Mouse (Mus musculus) midbrain, embryonic 10.5 days (tissue): Measurements from ENCODE around the gene Adipoq. TPM values are rescaled to one million over a fixed set of nuclear protein-coding genes. Genes with fewer than 3 reads are reported as not detected.

Experiments used
- DNase-seq: peaks from one replicate; pipeline ENCODE4 v3.0.0-alpha.2; 2017; ENCODE audit warnings: low spot score
- H3K27ac ChIP-seq: fragments of 300-500 bp; sonication (generic); replicated peaks from 2 replicates; pipeline ENCODE4 v1.5.1; 2016; ENCODE audit warnings: mild to moderate bottlenecking
- H3K27me3 ChIP-seq: fragments of 300-500 bp; sonication (generic); 2 replicates; pipeline ENCODE4 v1.6.1; 2016; ENCODE audit warnings: low read depth, mild to moderate bottlenecking; ENCODE audit not compliant: poor library complexity, severe bottlenecking
- H3K36me3 ChIP-seq: fragments of 300-500 bp; sonication (generic); 2 replicates; pipeline ENCODE4 v1.6.1; 2016; ENCODE audit warnings: mild to moderate bottlenecking, moderate library complexity
- H3K4me1 ChIP-seq: fragments of 300-500 bp; sonication (generic); 2 replicates; pipeline ENCODE4 v1.6.1; 2016
- H3K4me3 ChIP-seq: fragments of 300-500 bp; sonication (generic); 2 replicates; pipeline ENCODE4 v1.5.1; 2016; ENCODE audit warnings: mild to moderate bottlenecking, moderate library complexity
- H3K9me3 ChIP-seq: fragments of 300-500 bp; sonication (generic); replicated peaks from 2 replicates; pipeline ENCODE4 v1.6.1; 2016; ENCODE audit warnings: mild to moderate bottlenecking
- WGBS: fragments of 180-500 bp; shearing (Covaris S2); methylation state at CpG from one replicate; pipeline ENCODE4 v1.1.7; 2016; 5-methylcytosine and 5-hydroxymethylcytosine counted together
- polyA plus RNA-seq: library from polyadenylated mRNA; unstranded; fragments of >200 nt; fragmentation: Nextera tagmentation; extraction: Ambion mirVana; gene quantifications from 2 replicates; pipeline ENCODE4 v1.2.1, GENCODE M21; 2016

Gene Adipoq
- polyA plus RNA-seq, 1 experiment from 2014 or later, result not detected

- Histone ChIP-seq H3K36me3 (no peaks in the 10 kb centered on the region), H3K27ac (no peak overlapping the region), H3K4me1 (peaks cover 3% of the 10 kb centered on the region; the same call in 1 of the 2 replicates), H3K27me3 (no peaks in the 10 kb centered on the region), H3K9me3 (no peaks in the 10 kb centered on the region), H3K4me3 (no peak overlapping the region)
- DNase-seq, result no peak
- 94% methylated on average over 13 of the region's 13 CpGs for WGBS
These were observed 10.7 kb downstream of the Adipoq start for GRCm38 (mm10) chr16:23157013-23157412.

GRCm38 (mm10) chr16:23158292-23158691 is 12.0 kb downstream of the Adipoq start:
- DNase-seq, result no peak
- H3K9me3 ChIP-seq, result no peaks in the 10 kb centered on the region
- H3K27me3 ChIP-seq, result no peaks in the 10 kb centered on the region
- no peak overlapping the region for H3K4me3 ChIP-seq
- H3K4me1 ChIP-seq, result peaks cover 3% of the 10 kb centered on the region; the same call in 1 of the 2 replicates
- 85% methylated on average over 7 of the region's 7 CpGs for WGBS
- H3K36me3 ChIP-seq, result no peaks in the 10 kb centered on the region
- H3K27ac ChIP-seq, result no peak overlapping the region

GRCm38 (mm10) chr16:23158957-23159356 is 12.6 kb downstream of the Adipoq start:
- no peak overlapping the region for H3K4me3 ChIP-seq
- H3K36me3 ChIP-seq, result no peaks in the 10 kb centered on the region
- WGBS, result 72% methylated on average over 2 of the region's 2 CpGs
- no peaks in the 10 kb centered on the region for H3K9me3 ChIP-seq
- DNase-seq, result no peak
- H3K27ac ChIP-seq, result no peak overlapping the region
- peaks cover 3% of the 10 kb centered on the region; the same call in 1 of the 2 replicates for H3K4me1 ChIP-seq
- H3K27me3 ChIP-seq, result no peaks in the 10 kb centered on the region

- Histone ChIP-seq H3K9me3 (no peaks in the 10 kb centered on the region), H3K4me1 (peaks cover 3% of the 10 kb centered on the region; the same call in 1 of the 2 replicates), H3K27me3 (no peaks in the 10 kb centered on the region), H3K27ac (no peak overlapping the region), H3K4me3 (no peak overlapping the region), H3K36me3 (no peaks in the 10 kb centered on the region)
- WGBS, result 72% methylated on average over 2 of the region's 2 CpGs
- no peak for DNase-seq
These were observed 13.4 kb downstream of the Adipoq start for GRCm38 (mm10) chr16:23159749-23160148.

GRCm38 (mm10) chr16:23162116-23162515 is 15.8 kb downstream of the Adipoq start:
- Histone ChIP-seq H3K4me3 (no peak overlapping the region), H3K36me3 (no peaks in the 10 kb centered on the region), H3K27ac (no peak overlapping the region), H3K9me3 (no peaks in the 10 kb centered on the region), H3K27me3 (no peaks in the 10 kb centered on the region), H3K4me1 (peaks cover 3% of the 10 kb centered on the region; the same call in 1 of the 2 replicates)
- DNase-seq, result no peak
- WGBS, result 86% methylated on average over 3 of the region's 3 CpGs

GRCm38 (mm10) chr16:23164443-23164842 is 18.1 kb downstream of the Adipoq start:
- Histone ChIP-seq H3K27me3 (no peaks in the 10 kb centered on the region), H3K36me3 (no peaks in the 10 kb centered on the region), H3K4me1 (no peaks in the 10 kb centered on the region), H3K4me3 (no peak overlapping the region), H3K27ac (no peak overlapping the region), H3K9me3 (no peaks in the 10 kb centered on the region)
- 76% methylated on average over 6 of the region's 6 CpGs for WGBS
- DNase-seq, result no peak

GRCm38 (mm10) chr16:23165441-23165840 is 19.1 kb downstream of the Adipoq start:
- 57% methylated on average over 9 of the region's 9 CpGs for WGBS
- H3K27me3 ChIP-seq, result no peaks in the 10 kb centered on the region
- no peaks in the 10 kb centered on the region for H3K9me3 ChIP-seq
- no peak for DNase-seq
- H3K4me1 ChIP-seq, result no peaks in the 10 kb centered on the region
- H3K4me3 ChIP-seq, result no peak overlapping the region
- no peaks in the 10 kb centered on the region for H3K36me3 ChIP-seq
- no peak overlapping the region for H3K27ac ChIP-seq

GRCm38 (mm10) chr16:23166646-23167045 is 20.3 kb downstream of the Adipoq start:
- 92% methylated on average over 1 of the region's 1 CpGs for WGBS
- H3K27ac ChIP-seq, result no peak overlapping the region
- DNase-seq, result no peak
- H3K4me3 ChIP-seq, result no peak overlapping the region
- H3K4me1 ChIP-seq, result no peaks in the 10 kb centered on the region
- no peaks in the 10 kb centered on the region for H3K9me3 ChIP-seq
- H3K36me3 ChIP-seq, result no peaks in the 10 kb centered on the region
- no peaks in the 10 kb centered on the region for H3K27me3 ChIP-seq

GRCm38 (mm10) chr16:23167079-23167478 is 20.7 kb downstream of the Adipoq start:
- Histone ChIP-seq H3K4me3 (no peak overlapping the region), H3K4me1 (no peaks in the 10 kb centered on the region), H3K27me3 (no peaks in the 10 kb centered on the region), H3K27ac (no peak overlapping the region), H3K9me3 (no peaks in the 10 kb centered on the region), H3K36me3 (no peaks in the 10 kb centered on the region)
- no peak for DNase-seq
- WGBS, result 85% methylated on average over 5 of the region's 5 CpGs

GRCm38 (mm10) chr16:23170813-23171212 is 24.5 kb downstream of the Adipoq start:
- Histone ChIP-seq H3K9me3 (peaks cover 4% of the 10 kb centered on the region; the same call in 1 of the 2 replicates), H3K27ac (no peak overlapping the region), H3K4me3 (no peak overlapping the region), H3K4me1 (no peaks in the 10 kb centered on the region), H3K27me3 (no peaks in the 10 kb centered on the region), H3K36me3 (no peaks in the 10 kb centered on the region)
- no peak for DNase-seq
- WGBS, result 89% methylated on average over 3 of the region's 3 CpGs

- Histone ChIP-seq H3K36me3 (no peaks in the 10 kb centered on the region), H3K27ac (no peak overlapping the region), H3K4me3 (no peak overlapping the region), H3K27me3 (no peaks in the 10 kb centered on the region), H3K4me1 (no peaks in the 10 kb centered on the region), H3K9me3 (peaks cover 4% of the 10 kb centered on the region; the same call in 1 of the 2 replicates)
- DNase-seq, result no peak
- 92% methylated on average over 5 of the region's 5 CpGs for WGBS
These were observed 27.6 kb downstream of the Adipoq start for GRCm38 (mm10) chr16:23173904-23174303.

- H3K4me3 ChIP-seq, result no peak overlapping the region
- H3K27me3 ChIP-seq, result no peaks in the 10 kb centered on the region
- no peak overlapping the region for H3K27ac ChIP-seq
- DNase-seq, result no peak
- no peaks in the 10 kb centered on the region for H3K4me1 ChIP-seq
- H3K36me3 ChIP-seq, result no peaks in the 10 kb centered on the region
- WGBS, result 90% methylated on average over 5 of the region's 5 CpGs
- peaks cover 4% of the 10 kb centered on the region; the same call in 1 of the 2 replicates for H3K9me3 ChIP-seq
These were observed 28.5 kb downstream of the Adipoq start for GRCm38 (mm10) chr16:23174855-23175254.

GRCm38 (mm10) chr16:23175956-23176355 is 29.6 kb downstream of the Adipoq start:
- H3K4me1 ChIP-seq, result no peaks in the 10 kb centered on the region
- DNase-seq, result no peak

GRCm38 (mm10) chr16:23177856-23178255 is 31.5 kb downstream of the Adipoq start:
- 0 out of 2 replicates have a peak, but pooled peaks cover under 1% of the 10 kb centered on the region for H3K9me3 ChIP-seq
- WGBS, result 88% methylated on average over 2 of the region's 2 CpGs
- H3K27ac ChIP-seq, result no peak overlapping the region
- H3K4me1 ChIP-seq, result no peaks in the 10 kb centered on the region
- no peaks in the 10 kb centered on the region for H3K27me3 ChIP-seq
- no peak for DNase-seq
- H3K36me3 ChIP-seq, result no peaks in the 10 kb centered on the region
- H3K4me3 ChIP-seq, result no peak overlapping the region

More at GRCm38 (mm10) chr16:23175956-23176355, 29.6 kb downstream of the Adipoq start:
- Histone ChIP-seq H3K36me3 (no peaks in the 10 kb centered on the region), H3K4me3 (no peak overlapping the region), H3K27ac (no peak overlapping the region), H3K9me3 (peaks cover 4% of the 10 kb centered on the region; the same call in 1 of the 2 replicates), H3K27me3 (no peaks in the 10 kb centered on the region)
- 73% methylated on average over 3 of the region's 3 CpGs for WGBS
